Mouse (Mus musculus) liver, embryonic 14.5 days (tissue): ENCODE data around the gene Ccl22. TPM values are rescaled to one million over a fixed set of nuclear protein-coding genes. Genes with fewer than 3 reads are reported as not detected.

Source experiments
- ATAC-seq: fragments of 200-750 bp; cut with Nextera tagmentation; 2 replicates; pipeline ENCODE4 v1.8.0; 2017; ENCODE audit warnings: moderate number of reproducible peaks, mild to moderate bottlenecking, moderate library complexity; ENCODE audit not compliant: insufficient read depth
- DNase-seq, 3 experiments: peaks; one replicate each; pipeline ENCODE4 v3.0.0-alpha.2; 2012 to 2013; ENCODE audit warnings: low read depth in 3 of 3, low spot score in 3 of 3
- H3K27ac ChIP-seq: fragments of 300-500 bp; sonication (generic); 2 replicates; pipeline ENCODE4 v1.5.1; 2014; ENCODE audit warnings: moderate library complexity, mild to moderate bottlenecking, control low read depth, inconsistent platforms
- H3K27me3 ChIP-seq: fragments of 300-500 bp; sonication (generic); 2 replicates; pipeline ENCODE4 v1.6.1; 2014; ENCODE audit warnings: mild to moderate bottlenecking, low read length, moderate library complexity; ENCODE audit not compliant: control insufficient read depth, insufficient read depth
- H3K36me3 ChIP-seq: fragments of 300-500 bp; sonication (generic); replicated peaks from 2 replicates; pipeline ENCODE4 v1.6.1; 2014; ENCODE audit warnings: low read depth; ENCODE audit not compliant: control insufficient read depth, insufficient read depth
- H3K4me1 ChIP-seq, 2 experiments: fragments of 200-500 bp in 1 of 2; fragments of 300-500 bp in 1 of 2; sonication (generic) in 1 of 2; replicated peaks; 2 replicates each; pipeline ENCODE4 v1.6.1; 2012 to 2014; ENCODE audit warnings: antibody characterized with exemption in 1 of 2, inconsistent platforms in 1 of 2, low read length in 1 of 2; ENCODE audit not compliant: control insufficient read depth in 2 of 2, insufficient read depth in 2 of 2
- H3K4me2 ChIP-seq: fragments of 300-500 bp; sonication (generic); 2 replicates; pipeline ENCODE4 v1.6.1; 2014; ENCODE audit warnings: low read depth, mild to moderate bottlenecking, control low read depth, moderate library complexity
- H3K4me3 ChIP-seq, 2 experiments: fragments of 200-500 bp in 1 of 2; fragments of 300-500 bp in 1 of 2; sonication (generic) in 1 of 2; 2 replicates each; pipeline ENCODE4 v1.5.1; 2012 to 2014; ENCODE audit warnings: low read depth in 2 of 2, low read length in 2 of 2, mild to moderate bottlenecking in 2 of 2, control low read depth in 1 of 2, inconsistent platforms in 1 of 2, moderate library complexity in 1 of 2; ENCODE audit not compliant: insufficient read depth in 1 of 2
- H3K9ac ChIP-seq: fragments of 300-500 bp; sonication (generic); replicated peaks from 2 replicates; pipeline ENCODE4 v1.6.1; 2014; ENCODE audit warnings: mild to moderate bottlenecking, control low read depth, moderate library complexity
- H3K9me3 ChIP-seq: fragments of 300-500 bp; sonication (generic); 2 replicates; pipeline ENCODE4 v1.6.1; 2016; ENCODE audit warnings: low read length, mixed read lengths; ENCODE audit not compliant: control insufficient read depth
- CTCF ChIP-seq: IDR thresholded peaks from 2 replicates; pipeline ENCODE4 v1.5.1; 2016; ENCODE audit warnings: antibody characterized with exemption, low read depth, control low read depth
- EP300 ChIP-seq: IDR thresholded peaks from 2 replicates; pipeline ENCODE4 v1.6.1; 2016; ENCODE audit warnings: antibody characterized with exemption, low read depth
- WGBS: fragments of 180-500 bp; shearing (Covaris S2); extraction: QIAGEN DNeasy Blood & Tissue Kit; methylation state at CpG from one replicate; pipeline ENCODE4 v1.1.7; 2014; ENCODE audit not compliant: insufficient replicate concordance; 5-methylcytosine and 5-hydroxymethylcytosine counted together
- polyA plus RNA-seq, 2 experiments: library from polyadenylated mRNA; depleted of rRNA in 1 of 2; stranded (reverse) in 1 of 2; unstranded in 1 of 2; fragments of >200 nt; fragmentation: Nextera tagmentation in 1 of 2; extraction: Ambion mirVana in 1 of 2; gene quantifications; 2 replicates each; pipeline versions ENCODE4 v1.2.1 to v1.2.3; 2012 to 2014

Ccl22 gene
- polyA plus RNA-seq, 2 experiments, result 0.17 to 0.22 TPM

- H3K4me2 ChIP-seq, result no peak overlapping the region
- 75% methylated on average over 5 of the region's 5 CpGs for WGBS
- peaks cover 2% of the 10 kb centered on the region; the same call in 1 of the 2 replicates for H3K9me3 ChIP-seq
- H3K9ac ChIP-seq, result no peak overlapping the region
- peaks cover 0 to 3% of the 10 kb centered on the region in 2 experiments; a peak in 3 of 4 replicates for H3K4me1 ChIP-seq
- no peak for ATAC-seq
- no peaks in the 10 kb centered on the region for H3K36me3 ChIP-seq
- H3K27ac ChIP-seq, result no peak overlapping the region
- no peak overlapping the region for H3K4me3 ChIP-seq
- H3K27me3 ChIP-seq, result no peaks in the 10 kb centered on the region; the same call in 1 of the 2 replicates
- DNase-seq, result no peak
- TF ChIP-seq CTCF, result no peak
- TF ChIP-seq EP300, result no peak
Observed at GRCm38 (mm10) chr8:94744484-94744883, 906 bp upstream of the Ccl22 start.

- Histone ChIP-seq H3K4me3 (no peak overlapping the region), H3K27ac (no peak overlapping the region), H3K27me3 (no peaks in the 10 kb centered on the region; the same call in 1 of the 2 replicates), H3K4me1 (peaks cover 0 to 3% of the 10 kb centered on the region in 2 experiments; a peak in 3 of 4 replicates), H3K9ac (no peak overlapping the region), H3K4me2 (no peak overlapping the region), H3K9me3 (peaks cover 2% of the 10 kb centered on the region; the same call in 1 of the 2 replicates), H3K36me3 (no peaks in the 10 kb centered on the region)
- ATAC-seq (no peak), DNase-seq (no peak)
- 65% methylated on average over 9 of the region's 9 CpGs for WGBS
- TF ChIP-seq CTCF (no peak), EP300 (no peak)
Observed at GRCm38 (mm10) chr8:94744972-94745371, 418 bp upstream of the Ccl22 start.

- H3K9ac ChIP-seq, result no peak overlapping the region
- 70% methylated on average over 8 of the region's 8 CpGs for whole genome bisulfite sequencing
- TF ChIP-seq EP300 (no peak), CTCF (no peak)
Observed at GRCm38 (mm10) chr8:94746832-94747231, 1.4 kb downstream of the Ccl22 start.

GRCm38 (mm10) chr8:94748363-94748762 is 3.0 kb downstream of the Ccl22 start:
- WGBS, result 59% methylated on average over 4 of the region's 4 CpGs
- Histone ChIP-seq H3K9ac (no peak overlapping the region), H3K4me2 (no peak overlapping the region), H3K4me1 (peaks cover 0 to 3% of the 10 kb centered on the region in 2 experiments; a peak in 3 of 4 replicates), H3K27ac (no peak overlapping the region), H3K4me3 (no peak overlapping the region), H3K9me3 (no peaks in the 10 kb centered on the region), H3K27me3 (no peaks in the 10 kb centered on the region), H3K36me3 (no peaks in the 10 kb centered on the region)
- no peak for DNase-seq
- TF ChIP-seq CTCF (no peak), EP300 (no peak)
- no peak for ATAC-seq

More at GRCm38 (mm10) chr8:94746832-94747231, 1.4 kb downstream of the Ccl22 start:
- Histone ChIP-seq H3K4me3 (no peak overlapping the region), H3K4me1 (peaks cover 0 to 3% of the 10 kb centered on the region in 2 experiments; a peak in 3 of 4 replicates), H3K27ac (no peak overlapping the region), H3K9me3 (no peaks in the 10 kb centered on the region), H3K36me3 (no peaks in the 10 kb centered on the region), H3K4me2 (no peak overlapping the region), H3K27me3 (no peaks in the 10 kb centered on the region)
- no peak for DNase-seq
- no peak for ATAC-seq

GRCm38 (mm10) chr8:94749942-94750341 is 4.6 kb downstream of the Ccl22 start:
- no peak for ATAC-seq
- H3K4me2 ChIP-seq, result no peak overlapping the region
- no peaks in the 10 kb centered on the region for H3K27me3 ChIP-seq

More at GRCm38 (mm10) chr8:94749942-94750341, 4.6 kb downstream of the Ccl22 start:
- H3K9ac ChIP-seq, result no peak overlapping the region
- no peaks in the 10 kb centered on the region for H3K36me3 ChIP-seq
- no peak overlapping the region for H3K27ac ChIP-seq
- peaks cover 0 to 3% of the 10 kb centered on the region in 2 experiments; a peak in 3 of 4 replicates for H3K4me1 ChIP-seq
- 67% methylated on average over 3 of the region's 3 CpGs for WGBS
- H3K9me3 ChIP-seq, result no peaks in the 10 kb centered on the region
- no peak for DNase-seq
- TF ChIP-seq EP300 (no peak), CTCF (no peak)
- H3K4me3 ChIP-seq, result no peak overlapping the region
